Mouse (Mus musculus) heart, embryonic 14.5 days (tissue): Measurements from ENCODE around the gene Ust. TPM values are rescaled to one million over a fixed set of nuclear protein-coding genes. Genes with fewer than 3 reads are reported as not detected.

ENCODE experiments used
- ATAC-seq: fragments of 200-750 bp; cut with Nextera tagmentation; 2 replicates; pipeline ENCODE4 v1.8.0; 2017; ENCODE audit warnings: low read depth, moderate TSS enrichment; ENCODE audit not compliant: insufficient number of reproducible peaks, insufficient read depth, low FRiP score
- H3K27ac ChIP-seq, 2 experiments: fragments of 200-500 bp in 1 of 2; fragments of 300-500 bp in 1 of 2; sonication (generic) in 1 of 2; replicated peaks in 1 of 2; 2 replicates each; pipeline ENCODE4 v1.5.1; 2012 to 2014; ENCODE audit warnings: low read depth in 2 of 2, low read length in 2 of 2, control low read depth in 1 of 2, mild to moderate bottlenecking in 1 of 2, mixed read lengths in 1 of 2; ENCODE audit not compliant: control insufficient read depth in 1 of 2, insufficient read depth in 1 of 2
- H3K27me3 ChIP-seq: fragments of 300-500 bp; sonication (generic); 2 replicates; pipeline ENCODE4 v1.6.1; 2014; ENCODE audit warnings: mild to moderate bottlenecking, low read length, control low read depth; ENCODE audit not compliant: control insufficient read depth, insufficient read depth
- H3K36me3 ChIP-seq: fragments of 300-500 bp; sonication (generic); 2 replicates; pipeline ENCODE4 v1.6.1; 2014; ENCODE audit warnings: mild to moderate bottlenecking, control low read depth, low read length, mixed read lengths; ENCODE audit not compliant: control insufficient read depth, insufficient read depth
- H3K4me1 ChIP-seq, 2 experiments: fragments of 200-500 bp in 1 of 2; fragments of 300-500 bp in 1 of 2; sonication (generic) in 1 of 2; 2 replicates each; pipeline ENCODE4 v1.6.1; 2012 to 2014; ENCODE audit warnings: low read length in 2 of 2, control low read depth in 1 of 2, mixed read lengths in 1 of 2; ENCODE audit not compliant: control insufficient read depth in 2 of 2, insufficient read depth in 2 of 2
- H3K4me2 ChIP-seq: fragments of 300-500 bp; sonication (generic); 2 replicates; pipeline ENCODE4 v1.6.1; 2014; ENCODE audit warnings: mild to moderate bottlenecking, low read length
- H3K4me3 ChIP-seq, 2 experiments: fragments of 200-500 bp in 1 of 2; fragments of 300-500 bp in 1 of 2; sonication (generic) in 1 of 2; 2 replicates each; pipeline ENCODE4 v1.5.1; 2012 to 2014; ENCODE audit warnings: low read length in 2 of 2, mild to moderate bottlenecking in 2 of 2, control low read depth in 1 of 2, low read depth in 1 of 2, moderate library complexity in 1 of 2; ENCODE audit not compliant: control insufficient read depth in 1 of 2, insufficient read depth in 1 of 2
- H3K9ac ChIP-seq: fragments of 300-500 bp; sonication (generic); 2 replicates; pipeline ENCODE4 v1.6.1; 2014; ENCODE audit warnings: mild to moderate bottlenecking, low read length
- H3K9me3 ChIP-seq: fragments of 300-500 bp; sonication (generic); 2 replicates; pipeline ENCODE4 v1.6.1; 2016; ENCODE audit warnings: low read length, control low read depth; ENCODE audit not compliant: control insufficient read depth
- WGBS: fragments of 180-500 bp; shearing (Covaris S2); extraction: QIAGEN DNeasy Blood & Tissue Kit; methylation state at CpG from one replicate; pipeline ENCODE4 v1.1.7; 2014; 5-methylcytosine and 5-hydroxymethylcytosine counted together
- polyA plus RNA-seq: library from polyadenylated mRNA; unstranded; fragments of >200 nt; fragmentation: Nextera tagmentation; extraction: Ambion mirVana; gene quantifications from 2 replicates; pipeline ENCODE4 v1.2.1, GENCODE M21; 2014

The Ust gene
- polyA plus RNA-seq, 1 experiment from 2014 or later, result 2.3 TPM

- Histone ChIP-seq H3K9me3 (no peaks in the 10 kb centered on the region), H3K4me1 (no peaks in the 10 kb centered on the region; a peak in 1 of 4 replicates), H3K4me2 (no peak overlapping the region), H3K9ac (no peak overlapping the region), H3K27me3 (no peaks in the 10 kb centered on the region), H3K36me3 (no peaks in the 10 kb centered on the region), H3K4me3 (no peak overlapping the region), H3K27ac (no peak overlapping the region)
- 88% methylated on average over 5 of the region's 5 CpGs for WGBS
- ATAC-seq, result no peak
These were observed 57.3 kb downstream of the Ust start for GRCm38 (mm10) chr10:8461372-8461771.

- whole genome bisulfite sequencing, result 41% methylated on average over 1 of the region's 1 CpGs
- no peak overlapping the region for H3K27ac ChIP-seq
- no peaks in the 10 kb centered on the region for H3K4me1 ChIP-seq
- no peaks in the 10 kb centered on the region for H3K36me3 ChIP-seq
- no peaks in the 10 kb centered on the region for H3K27me3 ChIP-seq
- ATAC-seq, result no peak
- H3K9me3 ChIP-seq, result no peaks in the 10 kb centered on the region
- no peak overlapping the region for H3K9ac ChIP-seq
- no peak overlapping the region for H3K4me3 ChIP-seq
- no peak overlapping the region for H3K4me2 ChIP-seq
These were observed 63.9 kb downstream of the Ust start for GRCm38 (mm10) chr10:8454711-8455110.

GRCm38 (mm10) chr10:8447681-8448080, 70.9 kb downstream of the Ust start:
- Histone ChIP-seq H3K4me3 (no peak overlapping the region), H3K36me3 (no peaks in the 10 kb centered on the region), H3K27me3 (no peaks in the 10 kb centered on the region), H3K9ac (no peak overlapping the region), H3K4me1 (no peaks in the 10 kb centered on the region), H3K9me3 (no peaks in the 10 kb centered on the region), H3K27ac (no peak overlapping the region), H3K4me2 (no peak overlapping the region)
- no peak for ATAC-seq
- WGBS, result 66% methylated on average over 5 of the region's 5 CpGs

DNA sequence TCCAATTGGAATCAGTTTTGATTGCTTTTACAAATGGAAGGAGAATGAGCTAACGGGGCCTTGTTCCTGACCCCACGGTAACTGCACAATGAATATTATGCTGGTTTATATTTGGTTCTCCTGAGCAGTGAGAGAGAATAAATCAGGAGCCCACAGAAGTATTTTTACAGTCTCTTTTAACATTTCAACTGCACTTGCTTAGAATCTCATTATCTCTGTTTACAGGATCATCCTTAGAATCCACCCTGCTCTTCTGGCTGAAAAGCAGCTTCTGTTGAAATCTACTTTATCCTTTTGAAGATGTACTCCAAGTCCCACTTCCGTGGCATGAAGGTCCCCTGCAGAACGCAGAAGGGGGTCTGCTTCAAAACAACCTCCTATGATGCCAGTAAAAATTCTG, 71.7 kb downstream of the Ust start:
- no peak for ATAC-seq
- no peak overlapping the region for H3K9ac ChIP-seq
- H3K4me3 ChIP-seq, result no peak overlapping the region
- no peaks in the 10 kb centered on the region for H3K9me3 ChIP-seq
- no peaks in the 10 kb centered on the region for H3K4me1 ChIP-seq
- H3K27ac ChIP-seq, result no peak overlapping the region
- no peaks in the 10 kb centered on the region for H3K36me3 ChIP-seq
- 64% methylated on average over 4 of the region's 4 CpGs for WGBS
- no peak overlapping the region for H3K4me2 ChIP-seq
- no peaks in the 10 kb centered on the region for H3K27me3 ChIP-seq

DNA sequence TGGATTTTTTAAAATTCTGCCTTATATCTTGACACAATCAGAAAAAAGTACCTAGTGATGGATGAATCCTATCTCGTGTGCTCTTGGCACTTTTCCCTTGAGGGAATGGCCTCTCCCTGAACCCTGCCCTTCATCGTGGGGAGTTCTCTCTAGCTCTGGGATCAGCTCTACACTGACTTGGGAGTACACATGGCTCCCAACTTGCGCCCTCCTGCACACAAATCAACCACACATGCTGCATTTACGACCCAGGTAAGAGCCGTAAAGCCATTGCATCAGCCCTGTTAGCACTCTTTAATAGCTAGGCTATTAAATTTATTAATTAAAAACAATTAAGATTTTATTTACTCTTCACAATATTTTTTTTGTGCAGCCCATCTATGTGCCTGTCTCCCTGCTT, 74.6 kb downstream of the Ust start:
- Histone ChIP-seq H3K4me1 (no peaks in the 10 kb centered on the region), H3K27me3 (no peaks in the 10 kb centered on the region), H3K4me3 (no peak overlapping the region), H3K4me2 (no peak overlapping the region), H3K27ac (no peak overlapping the region), H3K9ac (no peak overlapping the region), H3K36me3 (no peaks in the 10 kb centered on the region), H3K9me3 (no peaks in the 10 kb centered on the region)
- no peak for ATAC-seq
- 77% methylated on average over 5 of the region's 5 CpGs for WGBS

DNA sequence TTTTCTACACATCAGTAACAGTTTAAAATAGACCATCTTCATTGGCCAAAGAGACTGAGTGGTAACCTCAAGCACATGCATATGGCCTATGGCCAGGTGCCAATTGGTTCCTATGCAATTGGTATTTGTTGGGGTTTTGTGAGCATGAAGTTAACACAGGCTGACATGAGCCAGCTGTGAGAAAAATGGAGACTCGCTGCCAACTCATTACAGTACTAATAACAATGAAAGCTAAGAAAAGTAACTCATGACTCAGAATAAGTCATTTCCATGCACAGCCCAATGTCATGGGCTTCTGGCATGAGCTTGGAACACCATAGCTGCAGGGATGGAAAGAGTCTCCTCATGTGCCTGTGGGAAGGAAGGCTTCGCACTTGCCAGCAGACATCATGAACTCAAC, 86.8 kb downstream of the Ust start:
- no peaks in the 10 kb centered on the region for H3K36me3 ChIP-seq
- no peak overlapping the region for H3K4me2 ChIP-seq
- no peak overlapping the region for H3K27ac ChIP-seq
- H3K27me3 ChIP-seq, result no peaks in the 10 kb centered on the region
- WGBS, result 77% methylated on average over 2 of the region's 2 CpGs
- H3K4me1 ChIP-seq, result peaks cover 4 to 5% of the 10 kb centered on the region in 2 experiments; a peak in 3 of 4 replicates
- ATAC-seq, result no peak; the same call in 1 of the 2 replicates
- no peaks in the 10 kb centered on the region for H3K9me3 ChIP-seq
- H3K4me3 ChIP-seq, result no peak overlapping the region
- no peak overlapping the region for H3K9ac ChIP-seq

- Histone ChIP-seq H3K9me3 (no peaks in the 10 kb centered on the region), H3K4me3 (no peak overlapping the region), H3K4me1 (peaks cover 4 to 5% of the 10 kb centered on the region in 2 experiments; a peak in 3 of 4 replicates), H3K27me3 (no peaks in the 10 kb centered on the region), H3K27ac (no peak overlapping the region), H3K9ac (no peak overlapping the region), H3K4me2 (no peak overlapping the region), H3K36me3 (no peaks in the 10 kb centered on the region)
- ATAC-seq, result no peak
- WGBS, result 79% methylated on average over 13 of the region's 13 CpGs
These were observed 89.5 kb downstream of the Ust start for GRCm38 (mm10) chr10:8428787-8429778.
